Mouse (Mus musculus) frontal cortex, postnatal 36 days (tissue): ENCODE results near the gene Cfd.
"Not testable (repeated sequence)": the region's sequence is repeated elsewhere in the genome, so short reads cannot be mapped to it uniquely, and the experiment has no call there.

ENCODE experiments used
- DNase-seq, 2 experiments: peaks; one replicate each; pipeline ENCODE4 v3.0.0; 2022; ENCODE audit warnings: low spot score in 2 of 2

The Cfd gene

DNA sequence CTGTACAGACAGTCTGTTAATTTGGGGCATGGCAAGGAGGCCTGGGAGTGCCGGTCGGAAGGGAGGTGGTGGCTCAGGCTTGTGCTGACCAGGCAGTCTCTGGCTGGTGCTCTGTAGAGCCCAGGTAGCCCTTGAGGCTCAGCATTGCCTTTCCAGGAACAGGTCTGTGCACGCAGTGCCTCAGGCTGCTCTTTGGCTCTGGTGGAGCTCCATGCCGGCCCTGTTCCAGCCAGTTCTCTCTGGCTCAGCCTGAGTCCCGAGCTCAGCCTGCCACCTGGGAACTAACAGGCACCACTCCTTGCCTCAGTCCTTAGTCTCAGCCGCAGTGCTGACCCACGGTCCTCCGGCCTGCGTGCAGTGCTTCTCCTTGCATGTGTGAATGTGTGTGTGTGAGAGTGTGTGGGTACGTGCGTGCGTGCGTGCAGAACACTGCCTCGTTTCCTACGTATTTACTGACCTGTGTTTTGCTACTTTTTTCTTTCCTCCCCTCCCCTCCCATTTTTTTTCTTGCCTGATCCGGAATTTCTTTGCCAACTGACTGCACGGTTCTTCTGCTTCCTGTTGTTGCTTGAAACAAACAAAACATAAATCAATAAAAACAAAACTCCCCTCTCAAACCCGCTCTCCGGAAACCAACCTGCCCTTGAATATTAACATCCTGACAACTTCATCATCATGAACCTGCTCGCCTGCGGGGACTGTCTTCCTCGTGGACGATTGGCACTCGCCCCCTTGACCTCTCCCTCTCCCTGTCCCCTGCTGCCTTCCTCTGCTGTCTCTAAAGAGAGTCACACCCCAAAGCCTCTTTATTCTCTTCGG lies 29.2 kb upstream of the Cfd start:
- DNase-seq = no peak

DNA sequence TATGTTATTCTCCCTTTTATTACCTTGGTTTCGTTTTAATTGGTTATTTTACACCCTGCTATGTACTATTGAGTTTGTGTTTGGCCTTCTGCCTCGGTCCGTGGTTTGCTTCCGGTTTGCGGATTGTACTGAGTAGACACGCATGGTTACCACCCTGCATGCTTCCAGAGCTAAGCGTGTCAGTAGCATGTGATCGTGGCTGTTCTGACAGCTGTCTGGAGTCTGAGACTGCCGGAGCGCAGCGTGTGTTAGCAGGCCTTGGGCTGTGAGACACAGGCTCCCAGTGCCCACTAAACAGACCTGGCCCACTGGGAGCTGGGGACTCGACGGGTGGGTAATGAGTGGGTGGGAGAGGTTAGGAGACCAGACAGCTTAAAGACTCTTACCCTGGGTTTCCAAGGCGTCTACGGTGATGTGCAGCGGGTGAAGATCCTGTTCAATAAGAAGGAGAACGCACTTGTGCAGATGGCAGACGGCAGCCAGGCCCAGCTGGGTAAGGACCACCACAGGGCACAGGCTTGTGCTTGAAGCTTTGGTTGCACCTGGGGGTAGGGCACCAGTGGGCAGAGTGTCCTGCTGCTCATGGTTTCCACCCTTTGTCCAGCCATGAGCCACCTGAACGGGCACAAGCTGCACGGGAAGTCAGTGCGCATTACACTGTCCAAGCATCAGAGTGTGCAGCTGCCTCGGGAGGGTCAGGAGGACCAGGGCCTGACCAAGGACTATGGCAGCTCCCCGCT lies 28.4 kb upstream of the Cfd start:
- no peak for DNase-seq

DNA sequence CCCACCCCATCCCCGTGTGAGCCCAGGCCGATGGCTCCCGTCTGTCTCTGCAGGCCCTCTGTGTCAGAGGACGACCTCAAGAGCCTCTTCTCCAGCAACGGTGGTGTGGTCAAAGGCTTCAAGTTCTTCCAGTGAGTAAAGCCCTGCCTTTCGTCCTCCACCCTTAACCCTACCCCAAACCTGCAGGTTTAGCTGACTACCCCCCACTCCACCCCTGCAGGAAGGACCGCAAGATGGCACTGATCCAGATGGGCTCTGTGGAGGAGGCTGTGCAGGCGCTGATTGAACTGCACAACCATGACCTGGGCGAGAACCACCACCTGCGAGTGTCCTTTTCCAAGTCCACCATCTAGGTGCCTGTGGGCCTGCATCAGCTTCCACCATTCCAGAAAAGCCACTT lies 27.7 kb upstream of the Cfd start:
- no peak for DNase-seq

DNA sequence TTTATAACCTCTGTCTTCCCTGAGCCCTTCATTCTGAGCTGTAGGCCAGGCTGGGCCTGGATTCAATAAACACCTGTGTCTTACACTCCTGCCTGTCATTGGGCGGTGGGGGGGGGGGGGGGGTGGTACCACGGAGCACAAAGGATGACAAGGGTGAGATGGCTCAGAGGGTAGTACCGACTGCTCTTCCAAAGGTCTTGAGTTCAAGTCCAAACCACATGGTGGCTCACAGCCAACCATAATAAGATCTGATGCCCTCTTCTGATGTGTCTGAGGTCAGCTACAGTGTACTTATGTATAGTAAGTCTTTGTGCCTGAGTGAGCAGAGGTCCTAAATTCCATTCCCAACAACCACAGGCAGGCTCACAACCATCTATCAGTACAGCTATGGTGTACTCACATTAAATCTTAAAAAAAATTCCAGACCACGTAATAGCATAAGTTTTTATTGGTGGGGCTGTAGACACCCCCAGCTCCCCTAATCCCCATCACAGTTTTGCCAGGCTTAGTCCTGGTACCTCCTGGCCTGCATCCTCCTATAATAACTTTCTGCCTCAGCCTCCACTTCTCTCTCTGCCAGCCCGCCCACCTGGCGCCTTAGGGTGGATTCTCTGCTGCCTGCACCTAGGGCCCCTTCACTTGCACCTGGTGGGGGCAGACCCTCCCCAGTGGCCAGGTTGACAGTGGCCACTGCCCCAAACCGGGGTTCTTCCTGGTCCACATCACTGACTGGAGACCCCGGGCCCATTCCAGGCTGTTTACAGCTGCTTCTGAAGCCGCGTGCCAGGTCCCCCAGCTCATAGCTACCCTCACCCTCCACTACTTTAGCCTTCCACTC lies 26.1 kb upstream of the Cfd start:
- DNase-seq = no peak

DNA sequence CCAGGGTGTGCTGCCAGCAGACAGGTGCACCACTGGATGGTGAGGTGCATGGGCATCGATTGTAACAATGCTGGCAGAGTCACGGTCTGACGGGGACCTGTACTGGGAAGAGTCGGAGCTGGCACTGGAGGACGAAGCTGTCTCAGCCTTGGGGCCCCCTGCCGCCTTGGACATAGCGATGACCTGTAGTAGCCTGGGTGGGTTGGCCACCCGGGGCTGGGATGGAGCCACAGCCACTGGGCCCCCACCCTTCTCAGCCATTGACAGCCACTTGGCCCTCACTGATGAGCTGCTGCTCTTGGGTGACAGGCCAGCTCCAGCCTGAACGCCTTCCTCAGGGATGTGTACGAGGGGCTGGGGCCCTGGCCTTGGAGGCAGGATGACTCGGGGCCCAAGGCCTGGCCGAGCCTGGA lies 25.5 kb upstream of the Cfd start:
- DNase-seq = no peak

DNA sequence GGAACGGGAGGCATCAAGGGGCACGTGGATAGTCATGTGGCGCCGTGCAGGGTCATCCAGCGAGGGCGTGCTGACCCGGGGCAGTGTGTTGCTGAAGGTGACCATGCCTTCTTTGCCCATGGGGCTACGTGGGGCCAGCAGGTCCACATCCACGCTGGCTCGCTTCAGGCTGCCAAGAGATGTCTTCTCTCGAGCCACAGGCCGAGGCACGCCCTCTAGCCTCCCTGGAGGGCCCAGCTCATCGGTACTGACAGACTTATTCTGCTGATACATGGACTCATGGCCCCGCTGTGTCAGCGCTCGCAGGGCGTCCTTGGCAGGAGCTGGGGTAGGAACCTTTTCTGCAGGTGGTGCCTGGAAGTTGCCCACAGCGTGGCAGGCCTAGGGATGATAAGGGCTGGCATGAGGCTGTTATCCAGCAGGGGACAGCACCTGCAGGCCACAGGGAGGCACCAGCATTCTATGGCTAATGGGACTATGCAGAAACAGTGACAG lies 24.8 kb upstream of the Cfd start:
- no peak for DNase-seq

DNA sequence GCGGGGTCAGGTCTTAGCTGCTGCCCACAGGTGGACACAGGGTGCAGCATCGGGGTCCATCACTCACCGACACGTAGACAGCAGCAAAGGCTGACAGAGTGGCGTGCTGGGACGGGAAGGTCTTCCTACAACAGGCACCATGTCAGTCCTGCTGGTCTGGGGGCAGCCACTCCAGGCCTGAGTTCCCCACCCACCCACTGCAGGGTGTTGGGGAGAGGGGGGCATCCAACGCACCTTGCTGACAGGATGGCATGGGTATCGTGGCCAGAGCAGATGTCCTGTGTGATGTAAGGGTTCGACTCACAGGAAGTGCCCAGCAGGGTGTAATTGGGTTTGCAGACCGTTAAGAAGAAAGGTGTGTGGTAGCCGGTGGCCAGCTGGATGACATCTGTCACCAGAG lies 24.1 kb upstream of the Cfd start:
- no peak for DNase-seq

DNA sequence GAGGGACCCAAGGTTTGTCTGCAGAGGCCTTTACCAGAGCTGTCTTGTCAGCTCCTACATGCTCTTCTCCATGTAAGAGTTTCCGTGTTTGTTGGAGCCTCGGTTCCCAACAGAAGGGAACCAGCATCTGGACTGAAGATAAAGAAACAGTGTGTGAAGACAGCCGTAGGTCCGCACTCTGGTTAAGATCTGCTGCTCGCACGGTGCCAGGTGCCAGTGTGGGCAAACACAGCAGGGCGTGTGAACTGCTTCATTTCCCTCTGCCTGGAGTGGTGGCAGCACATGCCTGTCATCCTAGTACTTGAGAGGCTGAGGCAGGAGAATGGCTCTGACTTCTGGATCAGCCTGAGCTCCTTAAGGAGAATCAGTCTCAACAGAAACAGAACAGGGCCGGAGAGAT lies 18.8 kb upstream of the Cfd start:
- DNase-seq = no peak

DNA sequence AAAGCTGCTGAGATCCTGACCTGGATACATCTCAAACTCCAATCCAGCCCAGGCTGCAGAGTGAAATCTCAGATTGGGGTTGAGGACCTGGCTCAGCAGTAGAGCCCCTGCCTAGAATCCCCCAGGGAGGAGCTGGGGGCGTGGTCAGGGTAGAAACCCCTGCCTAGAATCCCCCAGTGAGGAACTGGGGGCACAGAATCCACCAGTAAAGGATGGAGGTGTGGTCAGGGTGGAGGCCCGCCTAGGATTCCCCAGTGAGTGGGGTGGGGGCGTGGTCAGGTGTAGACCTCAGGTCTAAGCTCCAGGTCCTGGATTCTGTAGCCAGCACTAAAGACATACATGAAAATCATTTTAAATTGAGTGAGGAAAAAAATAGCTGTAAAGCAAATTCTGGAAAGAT lies 17.8 kb upstream of the Cfd start:
- no peak for DNase-seq

DNA sequence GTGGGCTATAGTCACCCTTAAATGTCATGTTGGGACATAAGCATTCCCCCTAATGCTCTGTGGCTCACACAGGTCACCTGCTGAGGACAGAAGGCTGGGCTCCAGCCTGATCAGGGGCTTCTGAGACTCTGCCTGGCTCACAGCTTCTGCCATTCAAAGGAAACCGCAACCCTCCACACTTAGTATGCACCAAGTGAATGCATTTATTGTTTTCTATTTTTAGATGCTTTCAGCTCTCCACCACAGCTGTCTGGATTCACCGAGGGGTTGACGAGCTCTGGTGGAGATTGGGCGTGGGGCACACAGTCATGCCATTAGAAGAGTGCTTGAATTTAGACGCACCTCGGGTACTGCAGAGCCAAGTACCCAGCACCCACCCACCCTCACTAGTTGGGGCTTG lies 17.3 kb upstream of the Cfd start:
- DNase-seq = no peak

DNA sequence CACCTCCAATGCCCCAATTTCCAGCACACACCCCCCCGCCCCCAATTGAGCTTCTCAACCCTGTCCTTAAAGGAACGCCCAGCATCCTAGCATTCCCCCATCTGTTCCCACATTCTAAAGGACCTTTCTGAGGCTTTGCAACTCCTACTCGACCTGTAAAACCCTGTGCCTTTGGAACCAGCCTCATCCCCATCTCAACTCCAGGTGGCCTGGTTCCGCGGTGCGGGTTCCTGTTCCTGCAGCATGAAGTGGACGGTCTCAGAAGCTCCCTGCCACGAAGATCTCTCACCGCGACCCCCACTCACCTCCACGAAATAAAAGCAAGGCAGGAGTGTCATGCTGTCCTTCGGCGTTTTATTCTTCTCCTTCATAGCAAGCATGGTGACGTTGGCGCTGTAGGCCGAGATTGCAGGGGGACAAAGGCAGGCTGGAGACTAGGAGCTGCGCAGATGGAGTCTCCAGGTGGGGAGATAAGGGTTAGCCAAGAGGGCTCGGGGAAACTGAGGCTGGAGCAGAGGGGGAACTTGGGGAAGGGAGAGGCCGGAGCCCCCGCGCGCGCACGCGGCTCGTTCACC lies 16.9 kb upstream of the Cfd start:
- no peak for DNase-seq

DNA sequence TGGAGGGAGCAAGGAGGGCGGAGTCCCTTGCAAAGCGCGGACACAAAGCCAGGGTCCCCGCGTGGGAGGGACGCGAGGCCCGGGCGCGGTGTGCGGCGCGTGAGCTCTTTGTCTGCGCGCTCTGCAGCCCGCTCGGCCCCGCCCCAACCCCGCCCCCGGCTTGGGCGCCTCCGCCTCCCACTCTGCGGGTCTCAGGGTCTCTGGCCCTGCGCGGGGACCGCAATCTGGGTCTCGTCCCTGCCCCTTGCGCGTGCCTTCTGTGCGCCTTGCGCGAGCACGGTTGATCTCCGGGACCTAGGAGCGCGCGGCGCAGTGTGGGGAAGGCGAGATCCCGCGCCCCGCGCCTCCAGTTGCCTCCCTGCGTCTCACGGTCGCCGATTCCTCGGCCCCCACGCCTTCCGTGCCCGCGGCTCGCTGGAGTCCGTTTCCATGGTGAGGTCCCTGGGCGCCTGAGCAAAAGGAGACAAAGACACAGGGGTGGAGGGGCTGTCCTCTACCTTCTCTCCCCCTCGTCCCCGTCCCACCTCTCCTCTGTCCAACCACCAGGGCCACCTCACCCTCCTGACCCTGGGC lies 16.3 kb upstream of the Cfd start, which contains the start of the genes Prtn3 and Plppr3:
Prtn3 (plus strand) TSS at position 187 of the 573 bp plus-strand sequence.
Plppr3 (minus strand) TSS at position 345 of the 573 bp plus-strand sequence.
- DNase-seq = no peak

DNA sequence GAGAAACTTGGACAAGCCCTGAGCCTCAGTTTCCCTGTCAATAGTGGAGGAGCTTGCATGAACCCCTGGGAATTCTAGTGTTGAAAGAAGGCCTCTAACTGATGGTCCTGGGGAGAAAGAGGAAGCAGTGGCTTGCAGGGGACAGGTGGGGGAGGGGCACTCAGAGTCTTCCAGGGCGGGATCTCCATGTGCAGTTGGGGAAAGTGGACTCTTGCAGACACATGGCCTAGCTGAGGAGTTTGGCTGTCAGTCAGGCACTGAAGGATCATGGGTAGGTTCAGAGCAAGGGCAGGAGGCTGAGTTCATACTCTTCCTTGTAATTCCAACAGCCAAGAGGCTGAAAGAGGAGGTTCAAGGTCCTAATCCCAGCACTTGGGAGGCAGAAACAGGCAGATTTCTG lies 13.5 kb upstream of the Cfd start:
- DNase-seq = no peak

DNA sequence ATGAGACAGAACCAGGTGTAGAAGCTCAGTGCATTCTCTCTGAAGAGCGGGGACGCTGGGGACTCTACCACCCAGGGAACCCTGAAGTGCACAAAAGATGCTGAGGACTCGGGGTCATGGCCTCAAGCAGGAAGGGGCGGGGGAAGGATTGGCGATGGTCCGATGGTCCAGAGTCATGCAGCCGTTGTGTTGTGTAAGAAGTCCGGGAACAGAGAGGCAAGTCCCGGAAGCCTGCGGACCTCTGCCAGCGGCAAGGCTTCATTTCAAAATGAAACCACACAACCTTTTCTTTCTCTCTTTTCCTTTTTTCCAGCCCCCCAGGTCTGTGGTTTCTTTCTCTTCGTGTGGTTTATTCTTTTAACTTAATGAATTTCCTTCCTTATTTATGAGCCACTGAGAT lies 12.9 kb upstream of the Cfd start:
- no peak for DNase-seq

DNA sequence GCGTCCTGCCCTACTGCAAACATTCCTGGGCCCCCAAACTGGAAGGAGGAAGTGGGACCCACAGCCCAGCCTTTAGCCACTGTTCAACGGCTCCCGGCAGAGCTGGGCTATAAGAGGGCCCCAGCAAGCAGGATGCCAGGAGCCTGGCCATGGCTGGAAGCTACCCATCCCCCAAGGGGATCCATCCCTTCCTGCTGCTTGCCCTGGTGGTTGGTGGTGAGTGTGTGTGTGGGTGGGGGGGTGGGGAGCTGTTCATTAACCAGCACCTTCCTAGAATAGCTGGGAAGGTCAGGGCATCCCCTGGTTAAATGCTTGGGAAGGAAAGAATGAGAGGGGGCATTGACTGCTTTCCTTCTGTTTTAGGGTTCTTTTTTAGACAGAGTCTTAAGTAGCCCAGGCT lies 11.1 kb upstream of the Cfd start:
- DNase-seq = no peak

DNA sequence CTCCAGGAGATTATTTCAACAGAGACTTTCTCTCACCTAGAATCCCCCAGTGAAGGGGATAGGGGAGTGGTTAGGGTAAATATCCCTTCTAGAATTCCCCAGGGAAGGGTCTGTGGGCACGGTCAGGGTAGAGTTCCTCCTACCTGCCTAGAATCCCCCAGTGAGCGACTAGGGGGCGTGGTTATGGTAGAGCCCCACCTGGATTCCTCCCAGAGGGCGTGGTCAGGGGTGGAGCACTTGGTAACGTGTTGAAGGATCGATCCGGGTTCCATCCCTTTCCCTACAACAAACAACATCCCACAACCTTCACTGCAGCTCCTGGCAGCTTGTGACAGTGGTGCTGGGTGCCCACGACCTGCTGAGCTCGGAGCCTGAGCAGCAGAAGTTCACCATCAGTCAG lies 9.9 kb upstream of the Cfd start:
- DNase-seq = no peak

DNA sequence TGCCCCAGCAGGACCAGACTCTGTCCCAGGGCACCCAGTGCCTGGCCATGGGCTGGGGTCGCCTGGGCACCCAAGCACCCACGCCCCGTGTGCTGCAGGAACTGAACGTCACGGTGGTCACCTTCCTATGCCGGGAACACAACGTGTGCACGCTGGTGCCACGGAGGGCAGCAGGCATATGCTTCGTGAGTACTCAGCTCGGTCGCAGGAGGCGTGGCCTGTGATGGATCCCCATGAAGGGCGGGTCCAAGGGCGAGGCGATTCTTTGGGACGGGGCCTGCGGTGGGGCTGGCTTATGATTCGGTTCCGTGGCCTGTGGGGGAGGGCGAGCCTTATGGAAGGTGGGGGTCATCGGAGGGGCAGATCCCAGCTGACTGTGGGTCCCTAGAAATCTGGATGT lies 8.7 kb upstream of the Cfd start:
- DNase-seq = no peak

DNA sequence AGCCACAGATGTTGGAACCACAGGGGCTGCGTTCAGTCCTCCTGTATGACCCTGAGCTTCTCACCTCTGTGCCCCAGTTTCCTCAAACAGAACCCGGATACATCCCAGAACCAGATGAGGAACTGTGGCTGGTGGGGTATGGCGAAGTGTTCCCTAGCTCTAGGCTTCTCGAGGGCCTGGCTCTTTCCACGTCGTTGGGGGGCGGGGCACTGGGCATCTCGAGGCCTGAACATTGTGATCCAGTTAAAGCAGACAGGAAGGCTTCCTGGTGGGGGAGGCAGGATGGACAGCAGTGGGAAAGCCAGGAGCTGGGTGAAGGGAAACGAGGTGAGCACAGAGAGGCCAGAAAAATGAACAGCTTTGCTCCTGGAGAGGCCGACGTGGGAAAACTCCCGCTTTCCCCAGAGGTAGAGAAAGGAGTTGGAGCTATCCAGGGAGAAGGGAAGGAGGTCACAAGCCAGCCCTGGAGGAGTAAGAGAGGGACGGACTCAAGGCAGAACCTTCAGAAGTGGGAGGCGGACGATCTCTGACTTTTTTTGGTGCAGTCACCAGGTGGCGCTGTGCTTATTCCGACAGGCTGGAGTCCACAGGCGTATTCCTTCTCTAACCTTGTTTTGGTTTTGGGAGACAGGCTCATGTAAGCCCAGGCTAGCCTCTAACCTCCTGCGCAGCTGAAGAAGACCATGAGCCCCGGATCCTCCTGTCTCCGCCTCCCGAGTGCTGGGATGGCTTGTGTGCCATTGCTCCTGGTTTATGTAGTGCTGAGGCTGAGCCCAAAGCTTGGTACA lies 7.2 kb upstream of the Cfd start:
- DNase-seq = peak; percentile 80 to 86

DNA sequence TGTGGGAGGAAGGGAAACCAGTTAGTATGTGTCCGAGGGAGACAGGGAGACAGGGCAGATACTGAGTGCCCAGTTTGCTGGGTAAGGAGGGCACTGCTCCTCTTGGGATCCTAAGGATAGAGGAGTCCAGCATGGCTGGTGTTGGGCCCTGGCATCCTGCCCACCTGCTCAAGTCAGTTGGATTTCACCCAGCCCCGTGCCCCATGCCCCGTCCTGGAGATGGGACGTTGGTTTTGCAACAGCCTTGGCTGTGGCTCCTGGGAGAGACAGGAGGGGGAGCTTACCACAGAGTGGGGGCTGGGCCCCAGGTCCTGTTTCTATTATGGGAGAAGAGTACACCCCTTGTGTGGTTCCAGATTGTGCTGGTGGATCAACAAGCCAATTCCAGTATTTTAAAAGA lies 6.2 kb upstream of the Cfd start:
- no peak for DNase-seq

DNA sequence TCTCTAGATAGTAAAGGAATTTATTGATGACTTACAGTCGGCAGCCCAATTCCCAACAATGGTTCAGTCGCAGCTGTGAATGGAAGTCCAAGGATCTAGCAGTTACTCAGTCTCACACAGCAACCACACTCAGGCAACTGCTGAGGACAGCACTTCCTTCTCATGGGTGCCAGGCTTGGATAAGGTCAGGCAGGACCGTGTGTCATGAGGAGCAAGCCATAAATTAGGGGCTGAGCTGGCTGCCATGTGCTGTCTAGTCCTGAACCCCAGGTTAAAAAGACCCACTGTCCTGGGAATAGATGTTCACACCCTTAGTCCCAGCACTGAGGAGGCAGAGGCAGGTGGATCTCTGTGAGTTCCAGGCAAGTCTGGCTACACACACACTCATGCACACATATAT lies 5.7 kb upstream of the Cfd start:
- DNase-seq = not testable (repeated sequence)

DNA sequence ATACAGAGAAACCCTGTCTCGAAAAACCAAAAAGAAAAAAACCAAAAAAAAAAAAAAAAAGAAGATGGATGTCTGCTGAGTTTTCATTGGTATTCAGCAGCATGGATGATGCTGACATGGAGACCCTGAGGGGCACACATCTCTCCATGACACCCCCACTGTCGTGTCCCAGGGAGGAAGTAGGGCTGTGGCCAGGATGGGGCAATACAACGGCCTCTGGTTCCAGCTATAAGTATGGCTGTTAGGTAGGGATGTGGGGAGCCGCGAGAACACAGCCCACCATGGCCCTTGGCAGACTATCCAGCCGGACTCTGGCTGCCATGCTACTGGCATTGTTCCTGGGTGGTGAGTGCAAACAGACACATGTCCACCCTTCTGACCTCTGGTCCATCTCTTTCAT lies 4.6 kb upstream of the Cfd start, which contains the start of gene Elane:
Elane (plus strand) TSS at position 194 of the 400 bp plus-strand sequence.
- DNase-seq = no peak
